Mouse (Mus musculus): ENCODE measurements around the gene Olfr133. TPM values are rescaled to one million over a fixed set of nuclear protein-coding genes. Genes with fewer than 3 reads are reported as not detected.
"Not testable (repeated sequence)": the region's sequence is repeated elsewhere in the genome, so short reads cannot be mapped to it uniquely, and the experiment has no call there.

Olfr133 gene
- not detected in 2 replicates for polyA plus RNA-seq (2012)

GRCm38 (mm10) chr17:38144981-38145380 lies at the start of gene Olfr133:
Gene Olfr133, plus strand, starts transcription at chr17:38145281.
- no peaks in the 10 kb centered on the region for H3K9me3 ChIP-seq (ENCODE audit: control insufficient read depth, low read length)
- H3K36me3 ChIP-seq (ENCODE audit: control insufficient read depth): no peaks in the 10 kb centered on the region
- no peak for TF ChIP-seq GATA1 (IDR thresholded peaks at IDR 0.05; ENCODE audit: low read length)
- TF ChIP-seq TAL1 (IDR thresholded peaks at IDR 0.05; ENCODE audit: low read length): no peak
- H3K4me1 ChIP-seq (ENCODE audit: control insufficient read depth): no peaks in the 10 kb centered on the region
- H3K27me3 ChIP-seq (ENCODE audit: control insufficient read depth): no peaks in the 10 kb centered on the region
- H3K4me3 ChIP-seq (replicated peaks): no peak within 1 kb of the TSS

- H3K4me1 ChIP-seq (ENCODE audit: control insufficient read depth); H3K4me3 ChIP-seq (replicated peaks); H3K36me3 ChIP-seq (ENCODE audit: control insufficient read depth); H3K27me3 ChIP-seq (ENCODE audit: control insufficient read depth): not testable (repeated sequence)
- H3K9me3 ChIP-seq (ENCODE audit: control insufficient read depth, low read length): peaks cover 16% of the 10 kb centered on the region
These were observed 20.9 kb upstream of the Olfr133 start for GRCm38 (mm10) chr17:38124199-38124598.

GRCm38 (mm10) chr17:38125371-38125770 lies 19.7 kb upstream of the Olfr133 start:
- not testable (repeated sequence) for H3K36me3 ChIP-seq (ENCODE audit: control insufficient read depth); H3K4me3 ChIP-seq (replicated peaks); H3K4me1 ChIP-seq (ENCODE audit: control insufficient read depth); H3K27me3 ChIP-seq (ENCODE audit: control insufficient read depth)
- H3K9me3 ChIP-seq (ENCODE audit: control insufficient read depth, low read length): peaks cover 16% of the 10 kb centered on the region

GRCm38 (mm10) chr17:38134426-38134825 lies 10.7 kb upstream of the Olfr133 start, which contains the start of gene Olfr132:
Gene Olfr132, minus strand, starts transcription at chr17:38134526.
- no peaks in the 10 kb centered on the region for H3K27me3 ChIP-seq (ENCODE audit: control insufficient read depth)
- H3K4me1 ChIP-seq (ENCODE audit: control insufficient read depth): no peaks in the 10 kb centered on the region
- H3K4me3 ChIP-seq (replicated peaks): no peak within 1 kb of the TSS
- no peaks in the 10 kb centered on the region for H3K9me3 ChIP-seq (ENCODE audit: control insufficient read depth, low read length)
- TF ChIP-seq GATA1 (IDR thresholded peaks at IDR 0.05; ENCODE audit: low read length): no peak
- TF ChIP-seq TAL1 (IDR thresholded peaks at IDR 0.05; ENCODE audit: low read length): no peak
- no peaks in the 10 kb centered on the region for H3K36me3 ChIP-seq (ENCODE audit: control insufficient read depth)

- Histone ChIP-seq H3K4me1 (ENCODE audit: control insufficient read depth) (no peaks in the 10 kb centered on the region), H3K27me3 (ENCODE audit: control insufficient read depth) (no peaks in the 10 kb centered on the region), H3K4me3 (replicated peaks) (no peak within 1 kb of the TSS), H3K9me3 (ENCODE audit: control insufficient read depth, low read length) (no peaks in the 10 kb centered on the region), H3K36me3 (ENCODE audit: control insufficient read depth) (no peaks in the 10 kb centered on the region)
- no peak for TF ChIP-seq TAL1 (IDR thresholded peaks at IDR 0.05; ENCODE audit: low read length)
- TF ChIP-seq GATA1 (IDR thresholded peaks at IDR 0.05; ENCODE audit: low read length): no peak
These were observed 26.0 kb downstream of the Olfr133 start, which contains the start of gene Olfr134 for GRCm38 (mm10) chr17:38171088-38171487. Gene Olfr134, plus strand, starts transcription at chr17:38171388.

Other genes with a start within 250 kb of the Olfr133 start
- gene Olfr127, start 244.8 kb upstream of the Olfr133 start, polyA plus RNA-seq (2012): not detected in 2 replicates
- gene Olfr128, start 224.7 kb upstream of the Olfr133 start, polyA plus RNA-seq (2012): 0.04 TPM in 1 of 2 replicates, not detected in the other
- gene Olfr761, start 192.2 kb upstream of the Olfr133 start, polyA plus RNA-seq (2012): not detected in 2 replicates
- gene Olfr129, start 85.2 kb upstream of the Olfr133 start, polyA plus RNA-seq (2012): not detected in 2 replicates
- not detected in 2 replicates for gene Olfr130, start 81.4 kb upstream of the Olfr133 start, polyA plus RNA-seq (2012)
- not detected in 2 replicates for gene Olfr131, start 56.6 kb upstream of the Olfr133 start, polyA plus RNA-seq (2012)
- gene Olfr132, start 10.8 kb upstream of the Olfr133 start, polyA plus RNA-seq (2012): not detected in 2 replicates
- not detected in 2 replicates for gene Olfr134, start 26.1 kb downstream of the Olfr133 start, polyA plus RNA-seq (2012)
- gene Olfr135, start 59.1 kb downstream of the Olfr133 start, polyA plus RNA-seq (2012): not detected in 2 replicates
- not detected in 2 replicates for gene Olfr138, start 115.8 kb downstream of the Olfr133 start, polyA plus RNA-seq (2012)
- gene Olfr137, start 162.3 kb downstream of the Olfr133 start, polyA plus RNA-seq (2012): not detected in 2 replicates
- not detected in 2 replicates for gene Olfr136, start 184.6 kb downstream of the Olfr133 start, polyA plus RNA-seq (2012)